Mouse (Mus musculus) large intestine, adult 2 months (tissue): ENCODE results near the gene Pde10a. TPM values are rescaled to one million over a fixed set of nuclear protein-coding genes. Genes with fewer than 3 reads are reported as not detected.

ENCODE experiments used
- DNase-seq: peaks from one replicate; pipeline ENCODE4 v3.0.0-alpha.2; 2012; ENCODE audit warnings: low read depth, low spot score
- WGBS: fragments of 180-500 bp; shearing (Covaris S2); methylation state at CpG from one replicate; pipeline ENCODE4 v1.1.7; 2018; 5-methylcytosine and 5-hydroxymethylcytosine counted together
- polyA plus RNA-seq: library from polyadenylated mRNA; depleted of rRNA; stranded (reverse); fragments of >200 nt; gene quantifications from 2 replicates; pipeline ENCODE4 v1.2.3, GENCODE M21; 2012; rRNA removed

Gene Pde10a
- polyA plus RNA-seq = 0.57 and 1.0 TPM in 2 replicates

- DNase-seq = no peak
- WGBS = 3% methylated on average over 22 of the region's 22 CpGs
Observed at GRCm38 (mm10) chr17:8525225-8525721, at the start of gene Pde10a. Pde10a (plus strand) TSS chr17:8525372.

DNA sequence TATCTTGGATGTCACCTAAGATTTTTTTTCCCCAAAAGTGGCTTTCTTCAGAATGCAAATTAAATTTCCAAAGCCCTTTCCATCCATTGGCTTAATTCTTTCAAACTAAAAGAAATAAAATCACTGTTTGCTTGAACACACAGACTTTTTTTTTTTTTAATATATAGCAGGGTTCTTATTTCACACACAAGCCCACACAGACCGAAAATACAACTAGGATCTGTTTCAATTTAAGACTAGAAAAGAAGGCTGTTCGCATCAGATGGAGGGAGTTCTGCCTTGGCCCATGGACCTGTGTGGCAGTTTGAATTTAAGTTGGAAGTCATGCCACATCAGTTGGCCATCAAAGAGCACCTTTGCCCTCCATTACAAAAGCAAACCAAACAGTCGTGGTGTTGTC is 46.6 kb upstream of the Pde10a start:
- DNase-seq = no peak
- 75% methylated on average over 3 of the region's 3 CpGs for WGBS

GRCm38 (mm10) chr17:8479493-8480128 is 45.6 kb upstream of the Pde10a start:
- DNase-seq = no peak
- 58% methylated on average over 9 of the region's 9 CpGs for WGBS

GRCm38 (mm10) chr17:8481797-8482196 is 43.4 kb upstream of the Pde10a start:
- WGBS = 54% methylated on average over 10 of the region's 10 CpGs
- DNase-seq = no peak

- DNase-seq = no peak
- WGBS = 82% methylated on average over 7 of the region's 7 CpGs
Observed at GRCm38 (mm10) chr17:8482876-8483275, 42.3 kb upstream of the Pde10a start.

GRCm38 (mm10) chr17:8484246-8484645 is 40.9 kb upstream of the Pde10a start:
- WGBS = 56% methylated on average over 3 of the region's 3 CpGs
- DNase-seq = no peak

DNA sequence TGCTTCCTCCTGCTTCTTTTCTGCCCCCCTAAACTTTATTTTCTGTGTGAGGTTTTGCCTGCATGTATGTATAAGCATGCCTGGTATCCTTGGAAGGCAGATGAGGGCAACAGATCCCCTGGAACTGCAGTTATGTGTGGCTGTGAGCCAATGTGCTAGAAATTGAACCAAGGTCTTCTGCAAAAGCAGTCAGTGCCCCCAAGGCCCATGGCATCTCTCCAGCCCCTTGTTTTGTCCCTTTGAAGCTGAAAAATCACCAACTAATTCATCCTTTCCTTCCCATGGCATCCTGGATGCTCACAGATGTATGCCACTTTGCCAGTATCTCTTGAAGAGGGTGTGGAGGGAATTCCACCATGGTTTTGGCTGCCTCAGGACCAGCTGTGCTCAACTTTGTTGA is 40.0 kb upstream of the Pde10a start:
- DNase-seq = no peak

GRCm38 (mm10) chr17:8487824-8488223 is 37.3 kb upstream of the Pde10a start:
- DNase-seq = no peak
- WGBS = 60% methylated on average over 12 of the region's 12 CpGs

GRCm38 (mm10) chr17:8490971-8491370 is 34.2 kb upstream of the Pde10a start:
- 89% methylated on average over 5 of the region's 5 CpGs for WGBS
- no peak for DNase-seq

DNA sequence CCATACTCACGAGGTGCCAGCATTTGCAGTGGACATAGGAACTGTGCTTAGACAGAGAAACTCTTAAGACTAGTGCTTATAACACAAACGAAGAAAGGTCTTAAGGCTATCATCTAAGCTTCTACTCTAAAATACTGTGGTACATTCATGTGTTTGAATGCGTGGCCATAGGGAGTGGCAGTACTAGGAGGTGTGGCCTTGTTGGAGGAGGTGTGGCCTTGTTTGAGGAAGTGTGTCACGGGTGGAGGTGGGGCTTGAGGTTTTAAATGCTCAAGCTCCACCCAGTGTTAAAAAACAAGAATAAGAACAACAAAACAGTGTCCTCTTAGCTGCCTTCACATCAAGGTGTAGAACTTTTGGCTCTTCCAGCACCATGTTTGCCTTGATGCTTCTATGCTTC is 31.7 kb upstream of the Pde10a start:
- WGBS = 87% methylated on average over 4 of the region's 4 CpGs
- DNase-seq = no peak

DNA sequence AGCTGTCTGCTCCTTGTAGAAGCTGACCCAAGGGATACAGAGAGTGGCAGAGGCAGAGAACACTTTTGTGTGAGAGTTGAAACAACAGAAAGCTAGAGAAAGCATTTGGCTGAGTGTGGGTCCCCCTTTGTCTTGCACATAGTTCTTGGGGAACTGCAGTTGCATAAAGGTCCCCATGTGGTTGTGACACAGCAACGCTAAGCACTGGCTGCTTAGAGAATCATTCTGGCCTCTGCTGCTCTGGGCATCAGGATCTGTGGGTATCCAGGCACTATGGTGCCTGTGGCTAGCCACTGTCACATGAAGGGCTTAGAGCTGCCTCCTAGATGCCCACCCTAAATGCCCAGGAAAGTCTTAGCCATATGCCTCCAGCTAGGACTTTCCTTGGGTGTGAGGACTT is 27.0 kb upstream of the Pde10a start:
- WGBS = 79% methylated on average over 1 of the region's 1 CpGs
- DNase-seq = no peak

- WGBS = 73% methylated on average over 5 of the region's 5 CpGs
- no peak for DNase-seq
Observed at GRCm38 (mm10) chr17:8498655-8499054, 26.5 kb upstream of the Pde10a start.

DNA sequence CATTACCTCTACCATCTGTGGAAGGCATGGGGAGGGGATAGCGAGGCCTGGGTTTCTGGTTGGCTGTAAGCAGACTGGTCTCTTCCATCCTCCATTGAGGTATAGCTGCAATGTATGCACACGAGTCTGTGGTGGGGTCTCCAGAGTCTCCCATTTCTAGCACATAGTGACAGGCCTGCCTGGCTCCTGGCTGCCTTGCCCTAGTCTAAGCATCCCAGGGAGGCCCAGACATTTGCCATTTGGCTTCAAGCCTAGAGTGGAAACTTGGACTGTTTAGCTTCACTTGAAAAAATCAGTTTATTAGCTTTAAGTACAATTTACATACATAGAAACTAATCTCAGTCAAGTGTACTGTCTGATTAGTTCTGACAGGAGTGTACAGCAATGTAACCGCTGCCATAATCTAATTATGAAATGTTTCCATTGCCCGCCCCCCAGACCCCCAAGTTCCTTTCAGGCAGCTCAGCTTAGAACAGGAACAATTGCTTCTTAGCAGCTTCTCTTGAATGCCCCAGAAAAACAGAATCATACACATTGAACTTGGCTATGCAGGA is 25.5 kb upstream of the Pde10a start:
- no peak for DNase-seq
- 70% methylated on average over 4 of the region's 4 CpGs for WGBS

GRCm38 (mm10) chr17:8504381-8504780 is 20.8 kb upstream of the Pde10a start:
- WGBS = 44% methylated on average over 3 of the region's 3 CpGs
- DNase-seq = no peak

- WGBS = 1% methylated on average over 20 of the region's 20 CpGs
- DNase-seq = no peak
Observed at GRCm38 (mm10) chr17:8505669-8506426, 19.3 kb upstream of the Pde10a start.

DNA sequence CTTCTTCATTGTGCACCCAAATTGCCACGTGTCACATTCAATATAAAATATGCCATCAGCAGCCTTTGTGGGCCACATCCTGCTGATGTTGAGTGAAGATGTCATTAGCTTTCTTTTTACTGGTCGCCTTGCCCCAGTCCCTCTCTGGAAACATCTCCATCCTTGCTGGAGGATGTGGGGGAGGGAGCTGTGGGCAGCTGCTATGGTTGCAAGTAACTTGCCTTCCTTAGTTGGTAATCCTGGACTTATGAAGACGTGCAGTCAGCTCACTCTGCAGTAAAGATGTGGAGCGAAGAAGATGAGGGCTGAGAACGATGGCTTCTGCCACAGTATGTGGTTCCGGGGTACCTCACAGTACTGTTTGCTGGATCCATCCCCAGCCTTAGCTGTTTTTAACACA is 18.4 kb upstream of the Pde10a start:
- DNase-seq = no peak
- 70% methylated on average over 6 of the region's 6 CpGs for WGBS

GRCm38 (mm10) chr17:8507654-8508053 is 17.5 kb upstream of the Pde10a start:
- 19% methylated on average over 3 of the region's 3 CpGs for WGBS
- no peak for DNase-seq

DNA sequence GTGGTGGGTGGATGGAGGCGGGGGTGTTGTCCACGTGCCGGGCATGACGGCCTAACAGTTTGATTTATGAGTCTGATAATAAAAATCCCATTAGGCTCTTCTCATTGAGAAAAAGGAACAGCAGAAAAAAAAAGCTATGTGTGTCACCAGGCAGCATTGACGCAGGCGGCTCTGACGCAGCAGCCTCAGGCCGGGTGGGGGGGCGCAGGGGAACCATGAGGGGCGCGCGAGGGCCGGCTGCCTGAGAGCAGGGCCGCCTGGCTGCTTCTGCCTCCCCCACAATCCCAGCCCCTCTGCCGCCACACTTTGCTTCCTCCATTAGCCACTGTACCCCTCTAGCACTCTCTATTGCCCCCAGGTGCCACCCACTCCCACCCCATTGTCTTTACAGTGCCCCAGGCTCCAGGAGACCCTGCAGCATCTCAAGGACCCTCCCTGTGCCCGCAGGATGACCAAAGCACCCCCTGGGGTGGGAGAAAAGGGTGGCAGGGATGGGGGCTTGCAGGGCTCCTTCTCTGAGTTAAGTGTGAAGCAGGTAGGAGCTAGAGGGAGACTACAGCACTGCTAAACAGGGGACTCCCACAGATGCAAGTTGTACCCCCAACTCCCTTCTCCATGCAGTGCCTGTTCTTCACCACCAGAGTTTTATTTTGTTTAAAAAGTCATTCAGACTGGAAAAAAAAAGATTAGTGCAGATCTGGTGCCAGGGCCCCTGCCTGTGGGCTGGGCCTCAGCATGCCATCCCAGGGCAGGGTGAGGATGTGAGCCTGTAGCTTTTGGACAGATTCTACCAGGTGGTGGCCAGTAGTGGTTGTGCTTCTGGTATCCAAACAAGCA is 16.6 kb upstream of the Pde10a start:
- no peak for DNase-seq
- 4% methylated on average over 16 of the region's 16 CpGs for WGBS

- WGBS = 57% methylated on average over 6 of the region's 6 CpGs
- no peak for DNase-seq
Observed at GRCm38 (mm10) chr17:8516006-8516405, 9.2 kb upstream of the Pde10a start.

DNA sequence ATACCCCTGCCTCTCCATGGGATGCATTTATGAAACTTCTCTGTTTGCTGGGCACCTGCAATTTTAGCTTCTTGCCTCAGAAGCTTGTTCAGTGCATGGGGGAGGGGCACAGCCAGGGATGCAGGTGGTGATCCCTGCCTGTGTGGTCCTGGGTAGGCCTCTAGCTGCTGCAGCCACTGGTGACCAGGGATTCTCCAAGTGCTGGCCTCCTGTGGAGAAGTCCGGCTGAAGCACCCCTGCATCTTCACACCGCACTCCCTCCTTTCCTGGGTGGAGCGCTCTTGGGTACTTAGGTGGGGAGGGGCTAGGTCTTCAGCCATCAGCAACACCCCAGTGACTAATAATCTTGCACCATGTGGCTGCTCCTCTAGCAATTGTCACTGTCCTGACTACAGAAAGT is 1.2 kb upstream of the Pde10a start:
- WGBS = 17% methylated on average over 3 of the region's 3 CpGs
- DNase-seq = no peak
